ENCODE assay signal across 8 mouse cellular contexts in the genomic region with DNA sequence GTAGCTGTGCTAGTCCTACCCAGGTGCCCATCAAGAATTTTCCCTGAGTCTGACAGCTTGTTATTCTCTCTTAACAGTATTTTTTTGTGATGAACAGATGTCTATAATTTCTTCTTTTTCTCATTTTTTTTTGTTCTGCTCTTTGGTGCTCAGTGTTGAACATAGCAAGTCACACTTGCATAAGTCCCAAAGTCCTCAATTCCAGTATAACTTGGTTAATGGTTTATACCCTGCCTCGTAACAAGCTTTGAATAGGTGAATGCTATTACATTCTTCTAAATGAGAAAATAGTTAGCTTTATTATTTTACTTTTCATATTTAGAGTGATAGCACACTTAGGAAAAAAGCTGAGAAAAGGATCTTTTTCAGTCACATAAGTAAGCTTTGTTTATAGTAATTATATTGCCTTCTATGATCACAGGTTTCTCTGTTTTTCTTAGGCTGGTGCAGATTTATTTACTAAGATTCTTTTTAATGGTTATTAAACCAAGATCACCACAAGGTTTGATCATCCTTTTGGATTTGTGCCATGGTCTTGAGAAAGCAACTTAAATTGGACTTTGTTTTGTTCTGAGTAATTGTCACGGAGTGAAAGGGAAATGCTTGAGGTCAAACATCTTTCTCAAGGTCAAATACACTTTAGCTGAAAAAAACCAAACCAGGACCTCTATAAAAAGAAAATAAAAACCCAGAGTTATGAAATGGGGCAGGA.
"Had no signal": no experiment of that assay in that cellular context is flagged by ENCODE, and none has a peak within 500 bp of the region (broad histone marks: within the 10 kb centered on the region; RNA-seq: fewer than 3 reads in every experiment).

No protein-coding gene starts in this region.

- DNase-seq: gastrocnemius, adult 2 months; gastrocnemius, postnatal 10 days; gastrocnemius, postnatal 25 days; heart, adult 18-20 months; heart, postnatal 10 days; heart, postnatal 4 days; liver, embryonic 13.5 days; liver, postnatal 0 days had no signal
